Mouse (Mus musculus) hindbrain, embryonic 11.5 days (tissue): ENCODE measurements at regions not wholly inside any gene's neighbourhood (a gene's known extent, or its start where the extent isn't known, plus 50 kb on each side); places are given as distances from the start of the nearest gene placed in this dataset.

Experiments
- ATAC-seq: fragments of 200-750 bp; cut with Nextera tagmentation; 2 replicates; pipeline ENCODE4 v1.8.0; 2017; ENCODE audit warnings: mild to moderate bottlenecking, moderate TSS enrichment, moderate library complexity; ENCODE audit not compliant: low FRiP score
- DNase-seq: peaks from one replicate; pipeline ENCODE4 v3.0.0-alpha.2; 2015; ENCODE audit warnings: low spot score
- H3K27ac ChIP-seq: fragments of 300-500 bp; sonication (generic); 2 replicates; pipeline ENCODE4 v1.5.1; 2014; ENCODE audit warnings: mild to moderate bottlenecking, low read depth, low read length
- H3K27me3 ChIP-seq: fragments of 300-500 bp; sonication (generic); 2 replicates; pipeline ENCODE4 v1.6.1; 2014; ENCODE audit warnings: mild to moderate bottlenecking, low read length, moderate library complexity, mixed read lengths; ENCODE audit not compliant: control insufficient read depth, insufficient read depth
- H3K36me3 ChIP-seq: fragments of 300-500 bp; sonication (generic); 2 replicates; pipeline ENCODE4 v1.6.1; 2014; ENCODE audit warnings: mild to moderate bottlenecking, low read length, moderate library complexity, mixed read lengths; ENCODE audit not compliant: control insufficient read depth, insufficient read depth
- H3K4me1 ChIP-seq: fragments of 300-500 bp; sonication (generic); replicated peaks from 2 replicates; pipeline ENCODE4 v1.6.1; 2014; ENCODE audit warnings: low read length, mixed read lengths; ENCODE audit not compliant: control insufficient read depth, insufficient read depth
- H3K4me2 ChIP-seq: fragments of 300-500 bp; sonication (generic); replicated peaks from 2 replicates; pipeline ENCODE4 v1.6.1; 2014; ENCODE audit warnings: mild to moderate bottlenecking, low read depth, low read length
- H3K4me3 ChIP-seq: fragments of 300-500 bp; sonication (generic); 2 replicates; pipeline ENCODE4 v1.5.1; 2014; ENCODE audit warnings: low read depth, low read length
- H3K9ac ChIP-seq: fragments of 300-500 bp; sonication (generic); 2 replicates; pipeline ENCODE4 v1.6.1; 2014; ENCODE audit warnings: low read depth, low read length
- H3K9me3 ChIP-seq: fragments of 300-500 bp; sonication (generic); 2 replicates; pipeline ENCODE4 v1.6.1; 2016; ENCODE audit warnings: low read length; ENCODE audit not compliant: control insufficient read depth
- WGBS: fragments of 180-500 bp; shearing (Covaris S2); extraction: QIAGEN DNeasy Blood & Tissue Kit; methylation state at CpG from one replicate; pipeline ENCODE4 v1.1.7; 2014; 5-methylcytosine and 5-hydroxymethylcytosine counted together

DNA sequence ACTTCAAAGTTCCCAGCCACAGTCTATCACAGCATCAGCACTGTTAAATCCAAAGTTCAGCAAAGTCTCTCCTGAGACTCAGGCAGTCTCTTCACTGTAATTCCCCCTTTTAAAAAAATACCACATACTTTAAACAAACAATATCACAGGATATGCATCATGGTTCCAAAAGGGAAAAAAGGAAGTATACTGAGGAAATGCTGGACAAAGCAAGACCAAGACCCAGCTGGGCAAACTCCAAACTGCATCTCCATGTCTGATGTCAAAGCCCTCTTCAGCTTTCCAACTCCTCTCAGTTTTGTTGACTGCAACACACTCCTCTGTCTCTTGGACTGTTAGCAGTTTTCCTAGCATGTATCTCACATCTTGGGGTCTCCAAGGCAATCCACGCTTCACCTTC lies 165.5 kb downstream of the B3gnt2 start:
- WGBS = 86% methylated on average over 1 of the region's 1 CpGs
- no peaks in the 10 kb centered on the region for H3K36me3 ChIP-seq
- no peaks in the 10 kb centered on the region for H3K4me1 ChIP-seq
- H3K9me3 ChIP-seq = no peaks in the 10 kb centered on the region
- no peaks in the 10 kb centered on the region for H3K27me3 ChIP-seq
- DNase-seq (no peak), ATAC-seq (no peak)
- H3K4me2 ChIP-seq = no peak overlapping the region
- no peak overlapping the region for H3K4me3 ChIP-seq
- H3K27ac ChIP-seq = no peak overlapping the region
- no peak overlapping the region for H3K9ac ChIP-seq

DNA sequence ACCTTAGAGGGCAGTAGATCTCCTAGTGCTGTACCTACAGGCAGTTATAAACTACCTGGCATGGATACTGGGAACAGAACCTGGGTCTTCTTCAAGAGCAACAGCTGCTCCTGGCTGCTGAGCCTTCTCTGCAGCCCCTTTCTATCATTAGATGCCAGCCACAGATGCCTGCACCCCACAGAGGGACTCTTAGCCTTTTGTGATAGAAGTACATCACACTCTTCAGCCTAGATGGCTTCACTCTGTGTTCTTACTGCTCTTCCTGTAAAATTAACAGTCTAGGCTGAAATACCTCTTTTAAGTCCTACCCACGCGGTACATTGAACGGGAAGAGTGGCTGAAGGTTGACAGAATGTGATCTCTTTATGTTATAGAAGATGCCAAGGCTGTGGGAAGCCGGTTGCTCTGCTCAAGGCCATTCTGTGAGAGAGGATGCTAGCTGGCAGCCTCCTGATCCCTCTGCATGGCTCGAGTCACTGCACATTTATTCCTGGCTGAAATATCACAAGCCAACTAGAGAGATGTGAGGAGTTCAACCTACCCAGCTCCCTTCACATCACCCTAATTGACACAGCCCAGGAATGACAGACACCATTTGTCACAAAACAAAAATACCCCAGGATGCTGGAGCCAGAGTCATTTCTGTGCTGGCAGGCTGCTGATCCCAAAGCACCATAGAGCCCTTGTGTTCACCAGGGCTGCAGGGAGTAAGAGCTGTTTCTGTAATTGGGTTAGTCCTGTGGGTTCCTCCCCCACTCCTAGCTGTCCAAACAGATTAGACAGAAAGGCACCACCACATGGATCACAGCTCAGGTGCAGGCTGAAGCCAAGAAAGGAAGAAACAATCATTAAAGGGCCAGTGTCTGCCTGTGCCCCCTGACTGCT lies 162.5 kb downstream of the B3gnt2 start:
- 74% methylated on average over 5 of the region's 5 CpGs for WGBS
- Histone ChIP-seq H3K27me3 (no peaks in the 10 kb centered on the region), H3K27ac (no peak overlapping the region), H3K4me2 (no peak overlapping the region), H3K36me3 (no peaks in the 10 kb centered on the region), H3K9ac (no peak overlapping the region), H3K4me3 (no peak overlapping the region), H3K4me1 (no peaks in the 10 kb centered on the region), H3K9me3 (no peaks in the 10 kb centered on the region)
- DNase-seq = no peak
- peak; percentile 81 for ATAC-seq

DNA sequence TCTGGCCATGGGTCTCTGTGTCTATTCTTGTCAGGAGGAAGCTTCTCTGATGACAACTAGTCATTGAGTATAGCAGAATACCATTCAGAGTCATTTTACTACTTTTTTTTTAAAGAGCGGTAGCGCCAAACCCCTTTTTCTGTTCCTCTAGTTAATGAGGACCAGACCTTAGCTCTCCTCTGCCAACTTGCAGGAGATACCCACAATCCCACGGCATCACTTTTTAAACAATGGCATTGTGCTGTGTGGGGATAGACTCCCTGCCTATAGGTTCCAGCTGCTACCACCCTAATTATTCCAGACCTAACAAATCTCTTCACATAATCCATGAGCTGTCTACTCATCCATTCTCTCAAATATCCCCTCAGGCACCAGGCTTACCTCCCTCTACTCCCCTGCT lies 154.7 kb downstream of the B3gnt2 start:
- H3K27me3 ChIP-seq = no peaks in the 10 kb centered on the region
- DNase-seq (no peak), ATAC-seq (no peak)
- no peaks in the 10 kb centered on the region for H3K36me3 ChIP-seq
- 89% methylated on average over 3 of the region's 3 CpGs for WGBS
- no peak overlapping the region for H3K4me2 ChIP-seq
- no peaks in the 10 kb centered on the region for H3K4me1 ChIP-seq
- no peaks in the 10 kb centered on the region for H3K9me3 ChIP-seq
- H3K4me3 ChIP-seq = no peak overlapping the region
- H3K27ac ChIP-seq = no peak overlapping the region
- no peak overlapping the region for H3K9ac ChIP-seq
